Mouse (Mus musculus) liver, embryonic 12.5 days (tissue): ENCODE data around the gene Cep104. TPM values are rescaled to one million over a fixed set of nuclear protein-coding genes. Genes with fewer than 3 reads are reported as not detected.
A peak's percentile ranks its signal among the peaks of the same experiment; 100 is the strongest.

Experiments used
- ATAC-seq: fragments of 200-750 bp; cut with Nextera tagmentation; 2 replicates; pipeline ENCODE4 v1.8.0; 2017; ENCODE audit warnings: moderate number of reproducible peaks, mild to moderate bottlenecking, moderate library complexity
- H3K27ac ChIP-seq: fragments of 300-500 bp; sonication (generic); 2 replicates; pipeline ENCODE4 v1.5.1; 2016; ENCODE audit warnings: mild to moderate bottlenecking
- H3K27me3 ChIP-seq: fragments of 300-500 bp; sonication (generic); replicated peaks from 2 replicates; pipeline ENCODE4 v1.6.1; 2016; ENCODE audit warnings: mild to moderate bottlenecking, moderate library complexity
- H3K36me3 ChIP-seq: fragments of 300-500 bp; sonication (generic); 2 replicates; pipeline ENCODE4 v1.6.1; 2016; ENCODE audit warnings: mild to moderate bottlenecking, moderate library complexity
- H3K4me1 ChIP-seq: fragments of 300-500 bp; sonication (generic); 2 replicates; pipeline ENCODE4 v1.6.1; 2016
- H3K4me2 ChIP-seq: fragments of 300-500 bp; sonication (generic); 2 replicates; pipeline ENCODE4 v1.6.1; 2016; ENCODE audit warnings: mild to moderate bottlenecking, moderate library complexity
- H3K4me3 ChIP-seq: fragments of 300-500 bp; sonication (generic); 2 replicates; pipeline ENCODE4 v1.5.1; 2016; ENCODE audit warnings: mild to moderate bottlenecking, moderate library complexity
- H3K9ac ChIP-seq: fragments of 300-500 bp; sonication (generic); 2 replicates; pipeline ENCODE4 v1.6.1; 2016; ENCODE audit warnings: mild to moderate bottlenecking, moderate library complexity
- H3K9me3 ChIP-seq: fragments of 300-500 bp; sonication (generic); replicated peaks from 2 replicates; pipeline ENCODE4 v1.6.1; 2016; ENCODE audit warnings: mild to moderate bottlenecking, moderate library complexity
- WGBS: fragments of 180-500 bp; shearing (Covaris S2); methylation state at CpG from one replicate; pipeline ENCODE4 v1.1.7; 2016; ENCODE audit not compliant: insufficient replicate concordance; 5-methylcytosine and 5-hydroxymethylcytosine counted together
- polyA plus RNA-seq: library from polyadenylated mRNA; unstranded; fragments of >200 nt; fragmentation: Nextera tagmentation; extraction: Ambion mirVana; gene quantifications from 2 replicates; pipeline ENCODE4 v1.2.1, GENCODE M21; 2016

The Cep104 gene
- polyA plus RNA-seq, 1 experiment from 2014 or later = 11.9 TPM

GRCm38 (mm10) chr4:153957444-153958250 is 17.3 kb upstream of the Cep104 start:
- peaks cover 34% of the 10 kb centered on the region for H3K36me3 ChIP-seq
- H3K4me2 ChIP-seq = peak overlapping the region; percentile 91
- no peak for ATAC-seq
- peak overlapping the region; percentile 95 for H3K27ac ChIP-seq
- peak overlapping the region; percentile 96 for H3K9ac ChIP-seq
- WGBS = under 1% methylated on average over 37 of the region's 37 CpGs
- peak overlapping the region; percentile 85 for H3K4me3 ChIP-seq
- peaks cover 28% of the 10 kb centered on the region for H3K4me1 ChIP-seq
- no peaks in the 10 kb centered on the region for H3K9me3 ChIP-seq
- peaks cover 22% of the 10 kb centered on the region for H3K27me3 ChIP-seq

GRCm38 (mm10) chr4:153962631-153963030 is 12.4 kb upstream of the Cep104 start:
- H3K4me1 ChIP-seq = peaks cover 18% of the 10 kb centered on the region
- ATAC-seq = no peak
- H3K27ac ChIP-seq = no peak overlapping the region
- H3K4me3 ChIP-seq = no peak overlapping the region
- H3K9ac ChIP-seq = no peak overlapping the region
- 76% methylated on average over 7 of the region's 7 CpGs for WGBS
- H3K9me3 ChIP-seq = no peaks in the 10 kb centered on the region
- peaks cover 83% of the 10 kb centered on the region for H3K36me3 ChIP-seq
- H3K27me3 ChIP-seq = no peaks in the 10 kb centered on the region
- no peak overlapping the region for H3K4me2 ChIP-seq

GRCm38 (mm10) chr4:153966651-153967050 is 8.3 kb upstream of the Cep104 start:
- Histone ChIP-seq H3K36me3 (peaks cover 96% of the 10 kb centered on the region), H3K27ac (no peak overlapping the region), H3K9ac (no peak overlapping the region), H3K9me3 (no peaks in the 10 kb centered on the region), H3K4me1 (no peaks in the 10 kb centered on the region), H3K4me3 (no peak overlapping the region), H3K4me2 (no peak overlapping the region), H3K27me3 (no peaks in the 10 kb centered on the region)
- no peak for ATAC-seq
- WGBS = 67% methylated on average over 5 of the region's 5 CpGs

- no peak overlapping the region for H3K27ac ChIP-seq
- no peak overlapping the region for H3K4me3 ChIP-seq
- H3K36me3 ChIP-seq = peaks cover 94% of the 10 kb centered on the region
- H3K4me1 ChIP-seq = no peaks in the 10 kb centered on the region
- 78% methylated on average over 2 of the region's 2 CpGs for WGBS
- H3K9ac ChIP-seq = no peak overlapping the region
- no peaks in the 10 kb centered on the region for H3K9me3 ChIP-seq
- H3K4me2 ChIP-seq = no peak overlapping the region
- no peak for ATAC-seq
- no peaks in the 10 kb centered on the region for H3K27me3 ChIP-seq
Measured at GRCm38 (mm10) chr4:153967556-153967955, 7.4 kb upstream of the Cep104 start.

DNA sequence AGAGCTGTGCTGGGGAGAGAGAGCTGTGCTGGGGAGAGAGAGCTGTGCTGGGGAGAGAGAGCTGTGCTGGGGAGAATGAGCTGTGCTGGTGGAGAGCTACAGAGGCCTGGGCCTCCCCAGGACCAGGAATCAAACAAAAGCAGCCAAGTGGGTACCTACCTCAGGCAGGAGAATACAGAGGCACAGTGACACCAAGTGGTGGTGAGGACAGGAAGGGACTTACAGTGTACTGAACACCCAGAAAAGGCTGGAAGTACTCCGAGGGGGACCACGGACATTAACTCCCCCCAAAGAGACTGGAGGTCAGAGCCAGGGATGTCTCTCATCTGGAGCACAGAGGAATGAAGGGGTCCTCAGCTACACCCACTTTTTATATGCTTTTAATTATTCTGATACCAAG is 6.9 kb upstream of the Cep104 start:
- no peak overlapping the region for H3K27ac ChIP-seq
- H3K36me3 ChIP-seq = peaks cover 90% of the 10 kb centered on the region
- H3K9ac ChIP-seq = no peak overlapping the region
- H3K27me3 ChIP-seq = no peaks in the 10 kb centered on the region
- no peak overlapping the region for H3K4me2 ChIP-seq
- peaks cover 2% of the 10 kb centered on the region; the same call in 1 of the 2 replicates for H3K4me1 ChIP-seq
- no peak for ATAC-seq
- H3K4me3 ChIP-seq = no peak overlapping the region
- H3K9me3 ChIP-seq = no peaks in the 10 kb centered on the region
- WGBS = 68% methylated on average over 2 of the region's 2 CpGs

DNA sequence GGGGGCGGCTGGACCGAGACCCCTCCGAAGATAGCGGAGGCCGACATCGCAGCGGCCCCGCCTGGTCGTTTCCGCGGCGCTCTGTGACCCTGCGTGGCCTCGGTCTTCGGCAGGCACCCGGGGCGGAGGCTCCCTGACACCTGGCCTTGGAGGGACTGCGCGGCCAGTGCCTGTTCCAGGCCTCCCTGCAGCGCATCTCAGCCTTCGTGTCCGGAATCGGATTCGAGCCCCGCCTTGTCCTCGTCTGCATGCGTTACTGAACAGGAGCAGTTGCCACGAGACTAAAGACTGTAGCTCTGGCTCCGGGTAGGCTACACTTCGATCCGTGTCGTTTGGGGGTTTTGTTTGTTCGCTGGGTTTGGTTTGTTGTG is 283 bp downstream of the Cep104 start:
- peak; percentile 79 for ATAC-seq

DNA sequence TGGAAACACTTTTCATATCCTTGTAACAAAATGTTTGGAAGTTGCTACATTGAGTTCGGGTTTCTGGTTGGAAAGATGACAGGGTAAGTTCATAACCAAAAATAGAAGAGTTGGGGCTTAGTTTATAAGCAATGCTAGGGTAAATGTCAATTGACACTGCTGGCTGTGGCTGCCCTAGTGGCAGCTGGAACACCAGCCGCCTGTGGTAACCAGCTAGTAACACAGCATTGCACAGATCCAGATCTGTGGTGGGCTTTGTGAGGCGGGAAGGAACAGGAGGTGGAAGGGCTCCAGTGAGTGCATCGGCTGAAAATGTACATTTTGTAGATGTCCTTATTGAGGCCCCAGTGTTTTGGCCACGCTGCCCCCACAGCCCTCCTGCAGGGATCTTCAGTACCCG is 774 bp downstream of the Cep104 start:
- no peaks in the 10 kb centered on the region for H3K9me3 ChIP-seq
- H3K36me3 ChIP-seq = peaks cover 38% of the 10 kb centered on the region
- H3K4me2 ChIP-seq = peak overlapping the region; percentile 95
- peaks cover 40% of the 10 kb centered on the region for H3K4me1 ChIP-seq
- peak overlapping the region; percentile 90 for H3K9ac ChIP-seq
- no peaks in the 10 kb centered on the region for H3K27me3 ChIP-seq
- peak overlapping the region; percentile 83 for H3K4me3 ChIP-seq
- H3K27ac ChIP-seq = peak overlapping the region; percentile 67; the same call in 1 of the 2 replicates
- WGBS = 31% methylated on average over 6 of the region's 6 CpGs
- no peak for ATAC-seq

More for the DNA sequence above, 283 bp downstream of the Cep104 start:
- Histone ChIP-seq H3K27ac (peak overlapping the region; percentile 67; the same call in 1 of the 2 replicates), H3K4me2 (peak overlapping the region; percentile 95), H3K4me1 (peaks cover 40% of the 10 kb centered on the region), H3K4me3 (peak overlapping the region; percentile 83), H3K9ac (peak overlapping the region; percentile 90), H3K27me3 (no peaks in the 10 kb centered on the region), H3K36me3 (peaks cover 38% of the 10 kb centered on the region), H3K9me3 (no peaks in the 10 kb centered on the region)
- WGBS = under 1% methylated on average over 33 of the region's 33 CpGs

DNA sequence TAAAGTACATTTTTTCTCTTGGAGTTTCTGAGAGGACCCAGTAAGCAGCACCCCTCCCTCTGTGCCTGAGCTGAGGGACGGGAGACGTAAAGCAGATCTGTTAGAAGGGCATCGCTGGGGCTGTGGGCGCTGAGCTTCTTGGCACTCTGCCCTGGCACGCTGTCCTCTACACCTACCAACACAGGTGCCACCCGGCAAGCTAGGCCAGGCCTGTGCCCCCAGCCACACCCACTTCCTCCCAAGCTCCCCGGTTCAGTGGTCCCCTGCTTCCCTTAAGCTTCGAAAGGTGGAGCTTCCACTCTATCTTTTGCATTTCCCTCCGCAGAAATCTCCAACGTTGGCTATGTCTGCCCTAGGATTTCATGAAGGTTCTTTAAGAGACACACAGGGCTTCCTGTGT is 4.2 kb downstream of the Cep104 start:
- Histone ChIP-seq H3K4me1 (peaks cover 25% of the 10 kb centered on the region), H3K27me3 (no peaks in the 10 kb centered on the region), H3K4me2 (no peak overlapping the region), H3K27ac (no peak overlapping the region), H3K9ac (no peak overlapping the region), H3K4me3 (no peak overlapping the region), H3K36me3 (peaks cover 55% of the 10 kb centered on the region), H3K9me3 (no peaks in the 10 kb centered on the region)
- WGBS = 83% methylated on average over 10 of the region's 10 CpGs
- ATAC-seq = no peak

DNA sequence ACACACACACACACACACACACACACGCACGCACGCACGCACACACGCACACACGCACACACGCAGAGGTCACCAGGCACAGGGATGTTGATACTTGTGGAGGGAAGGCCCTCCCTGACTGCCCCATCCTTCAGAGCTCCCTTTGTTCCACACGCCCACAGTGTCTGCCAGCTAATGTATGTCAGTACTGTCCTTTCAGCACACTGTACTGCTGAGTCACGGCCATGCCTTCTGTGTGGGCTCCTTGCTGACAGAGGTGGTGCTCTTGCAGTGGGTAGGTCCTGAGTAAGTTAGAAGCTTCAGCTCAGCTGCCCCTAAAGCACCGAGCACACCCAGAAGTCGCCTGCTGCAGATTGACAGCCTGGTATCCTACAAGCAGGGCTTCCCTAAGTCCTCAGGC is 5.5 kb downstream of the Cep104 start:
- Histone ChIP-seq H3K4me2 (no peak overlapping the region), H3K27me3 (no peaks in the 10 kb centered on the region), H3K9ac (no peak overlapping the region), H3K9me3 (no peaks in the 10 kb centered on the region), H3K36me3 (peaks cover 67% of the 10 kb centered on the region), H3K27ac (no peak overlapping the region), H3K4me3 (no peak overlapping the region), H3K4me1 (peaks cover 21% of the 10 kb centered on the region)
- ATAC-seq = no peak
- WGBS = 83% methylated on average over 11 of the region's 11 CpGs

DNA sequence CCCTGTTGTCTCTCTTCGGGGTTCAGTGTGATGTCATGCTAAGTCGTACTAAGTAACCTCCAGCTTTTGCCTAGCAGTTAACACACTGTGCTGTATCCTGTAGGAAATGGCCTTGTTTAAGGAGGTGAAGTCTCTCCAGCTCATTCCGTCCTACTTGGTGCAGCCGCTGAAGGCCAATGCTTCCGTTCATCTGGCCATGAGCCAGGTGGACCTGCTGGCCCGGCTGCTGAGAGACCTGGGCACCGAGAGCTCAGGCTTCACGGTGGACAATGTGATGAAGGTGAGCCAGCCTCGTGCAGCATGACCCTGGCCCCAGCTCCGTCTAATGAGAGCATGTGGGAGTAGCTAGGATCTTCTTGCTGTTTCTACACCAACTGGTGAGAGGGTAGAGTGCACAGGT is 17.7 kb downstream of the Cep104 start:
- no peaks in the 10 kb centered on the region for H3K4me1 ChIP-seq
- H3K27me3 ChIP-seq = no peaks in the 10 kb centered on the region
- H3K27ac ChIP-seq = no peak overlapping the region
- H3K9ac ChIP-seq = no peak overlapping the region
- 83% methylated on average over 10 of the region's 10 CpGs for WGBS
- no peak overlapping the region for H3K4me2 ChIP-seq
- H3K4me3 ChIP-seq = no peak overlapping the region
- H3K9me3 ChIP-seq = no peaks in the 10 kb centered on the region
- ATAC-seq = no peak
- peaks cover 100% of the 10 kb centered on the region for H3K36me3 ChIP-seq

DNA sequence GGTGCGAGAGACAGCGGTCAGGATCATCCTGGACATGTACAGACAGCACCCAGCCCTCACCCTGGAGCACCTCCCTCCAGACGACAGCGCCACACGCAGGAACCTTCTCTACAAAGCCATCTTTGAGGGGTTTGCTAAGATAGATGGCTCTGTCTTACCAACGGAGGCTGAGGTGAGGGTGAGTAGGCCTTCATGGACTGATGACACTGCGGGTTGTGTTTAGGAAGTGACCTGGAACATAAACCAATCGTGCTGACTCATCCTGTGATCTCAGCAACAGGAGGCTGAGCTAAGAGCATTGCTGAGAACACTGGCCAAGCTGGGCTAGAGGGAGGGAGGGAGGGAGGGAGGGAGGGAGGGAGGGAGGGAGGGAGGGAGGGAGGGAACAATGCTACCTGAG is 18.5 kb downstream of the Cep104 start:
- 74% methylated on average over 8 of the region's 8 CpGs for WGBS
- H3K27me3 ChIP-seq = no peaks in the 10 kb centered on the region
- peaks cover 100% of the 10 kb centered on the region for H3K36me3 ChIP-seq
- H3K9me3 ChIP-seq = no peaks in the 10 kb centered on the region
- ATAC-seq = no peak
- H3K4me3 ChIP-seq = no peak overlapping the region
- H3K27ac ChIP-seq = no peak overlapping the region
- H3K4me1 ChIP-seq = no peaks in the 10 kb centered on the region
- H3K4me2 ChIP-seq = no peak overlapping the region
- H3K9ac ChIP-seq = no peak overlapping the region

GRCm38 (mm10) chr4:154005488-154005887 is 30.5 kb downstream of the Cep104 start:
- 81% methylated on average over 5 of the region's 5 CpGs for WGBS
- Histone ChIP-seq H3K4me1 (0 out of 2 replicates have a peak, but pooled peaks cover under 1% of the 10 kb centered on the region), H3K4me3 (no peak overlapping the region), H3K4me2 (no peak overlapping the region), H3K27me3 (no peaks in the 10 kb centered on the region), H3K27ac (no peak overlapping the region), H3K9me3 (no peaks in the 10 kb centered on the region), H3K9ac (no peak overlapping the region), H3K36me3 (peaks cover 57% of the 10 kb centered on the region)
- no peak for ATAC-seq
